9 mouse cellular contexts compared by ENCODE assay signal in the genomic region with DNA sequence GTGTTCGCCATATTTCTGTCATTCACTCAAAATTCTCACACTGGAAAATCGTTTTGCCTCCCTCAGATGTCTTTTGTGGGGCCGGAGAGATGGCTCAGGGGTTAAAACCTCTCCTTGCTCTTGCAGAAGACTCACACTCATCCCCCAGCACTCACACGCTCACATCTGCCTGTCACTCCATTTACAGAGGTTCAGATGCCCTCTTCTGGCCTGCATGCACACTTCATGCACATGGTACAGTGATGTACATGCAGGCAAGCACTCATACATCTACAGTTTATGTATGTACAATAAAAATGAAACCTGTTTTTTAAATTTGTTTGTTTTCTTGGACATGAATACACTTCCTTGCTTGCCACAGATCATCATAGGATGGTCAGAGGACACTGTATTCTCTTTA. TPM values are rescaled to one million over a fixed set of nuclear protein-coding genes. Genes with fewer than 3 reads are reported as not detected.
A peak's percentile ranks its signal among the peaks of the same experiment; 100 is the strongest.
DNase-seq lines count a peak whose midpoint lies in the region; ATAC-seq and TF ChIP-seq lines count a peak whose summit lies in the region.
"Had no signal": no experiment of that assay in that cellular context is flagged by ENCODE, and none has a peak within 500 bp of the region (broad histone marks: within the 10 kb centered on the region; RNA-seq: fewer than 3 reads in every experiment).

No protein-coding gene starts in this region.

- H3K9ac ChIP-seq in kidney, postnatal 0 days (ENCODE audit: low read depth, low read length): no peak overlapping the region
- H3K9ac ChIP-seq in ES-Bruce4 (ENCODE audit: low read depth, poor library complexity, severe bottlenecking): no peak overlapping the region
- H3K9ac ChIP-seq in midbrain, embryonic 16.5 days (ENCODE audit: low read depth, low read length): no peak overlapping the region

- no peak overlapping the region for H3K4me2 ChIP-seq in kidney, postnatal 0 days (ENCODE audit: low read length)
- H3K4me2 ChIP-seq in midbrain, embryonic 16.5 days (ENCODE audit: low read length): no peak overlapping the region

- H3K9me3 ChIP-seq in kidney, postnatal 0 days (replicated peaks; ENCODE audit: low read length): no peaks in the 10 kb centered on the region
- no peaks in the 10 kb centered on the region for H3K9me3 ChIP-seq in ES-Bruce4 (replicated peaks; ENCODE audit: control insufficient read depth, insufficient read depth, low read length, poor library complexity, severe bottlenecking)
- H3K9me3 ChIP-seq in midbrain, embryonic 16.5 days (replicated peaks; ENCODE audit: control insufficient read depth, low read length, poor library complexity, severe bottlenecking): no peaks in the 10 kb centered on the region

- peak; percentile 31 for DNase-seq in kidney, postnatal 0 days (ENCODE audit: low spot score)
- DNase-seq in kidney, adult 8-10 months: no peak
- DNase-seq in cerebellum, adult 8-10 months: no peak
- no peak for DNase-seq in frontal cortex, postnatal 10 days (ENCODE audit: low spot score in 2 of 2)

- no peak for ATAC-seq in kidney, postnatal 0 days (replicated peaks; ENCODE audit: low FRiP score, low read depth)
- peak; percentile 92 for ATAC-seq in midbrain, embryonic 16.5 days
- no peak for ATAC-seq in erythroblast, adult 5-6 weeks (replicated peaks; ENCODE audit: low FRiP score, poor library complexity, severe bottlenecking)

- H3K36me3 ChIP-seq in kidney, postnatal 0 days (ENCODE audit: insufficient read depth, low read length): no peaks in the 10 kb centered on the region
- no peaks in the 10 kb centered on the region for H3K36me3 ChIP-seq in ES-Bruce4 (ENCODE audit: control insufficient read depth, insufficient read depth, low read length, poor library complexity, severe bottlenecking)
- H3K36me3 ChIP-seq in midbrain, embryonic 16.5 days (ENCODE audit: control insufficient read depth, insufficient read depth, low read length): no peaks in the 10 kb centered on the region

- no peak for TF ChIP-seq POLR2A in ES-Bruce4 (IDR thresholded peaks at IDR 0.05; ENCODE audit: insufficient read depth, low read length)
- TF ChIP-seq POLR2A in cortical plate, adult 2 months (IDR thresholded peaks at IDR 0.05; ENCODE audit: extremely low read depth, insufficient read depth, low read length): no peak

- TF ChIP-seq EP300 in ES-Bruce4 (IDR thresholded peaks at IDR 0.05; ENCODE audit: insufficient read depth, low read depth, low read length): no peak

- 50% methylated on average over 4 of the region's 4 CpGs for WGBS in kidney, postnatal 0 days
- WGBS in midbrain, embryonic 16.5 days: 52% methylated on average over 4 of the region's 4 CpGs

- no peak overlapping the region for H3K4me3 ChIP-seq in kidney, postnatal 0 days (replicated peaks; ENCODE audit: low read depth, low read length)
- no peak overlapping the region for H3K4me3 ChIP-seq in ES-Bruce4 (ENCODE audit: low read depth, low read length)
- H3K4me3 ChIP-seq in cortical plate, adult 2 months (ENCODE audit: insufficient read depth, low read length): no peak overlapping the region
- no peak overlapping the region for H3K4me3 ChIP-seq in midbrain, embryonic 16.5 days (ENCODE audit: low read depth, low read length)

- H3K4me1 ChIP-seq in kidney, postnatal 0 days (replicated peaks; ENCODE audit: insufficient read depth, low read length): no peaks in the 10 kb centered on the region
- no peaks in the 10 kb centered on the region for H3K4me1 ChIP-seq in ES-Bruce4 (ENCODE audit: control insufficient read depth, insufficient read depth, low read length)
- no peaks in the 10 kb centered on the region for H3K4me1 ChIP-seq in cortical plate, adult 2 months (ENCODE audit: control insufficient read depth, insufficient read depth, low read length)
- no peaks in the 10 kb centered on the region for H3K4me1 ChIP-seq in midbrain, embryonic 16.5 days (ENCODE audit: control insufficient read depth, insufficient read depth, low read length)

- H3K27me3 ChIP-seq in kidney, postnatal 0 days (ENCODE audit: insufficient read depth, low read length): no peaks in the 10 kb centered on the region
- no peaks in the 10 kb centered on the region for H3K27me3 ChIP-seq in ES-Bruce4 (ENCODE audit: control insufficient read depth, insufficient read depth, low read length, poor library complexity, severe bottlenecking)
- H3K27me3 ChIP-seq in midbrain, embryonic 16.5 days (ENCODE audit: control insufficient read depth, insufficient read depth, low read depth, low read length): no peaks in the 10 kb centered on the region

- H3K27ac ChIP-seq in kidney, postnatal 0 days: no peak overlapping the region
- H3K27ac ChIP-seq in ES-Bruce4 (ENCODE audit: insufficient read depth, low read length): no peak overlapping the region
- H3K27ac ChIP-seq in cortical plate, adult 2 months (ENCODE audit: insufficient read depth, low read length): no peak overlapping the region
- H3K27ac ChIP-seq in midbrain, embryonic 16.5 days (ENCODE audit: low read length): no peak overlapping the region

- TF ChIP-seq CTCF in kidney, postnatal 0 days (IDR thresholded peaks at IDR 0.05; ENCODE audit: low read depth): peak; percentile 59
- peak; percentile 1 for TF ChIP-seq CTCF in ES-Bruce4 (IDR thresholded peaks at IDR 0.05; ENCODE audit: low read depth, low read length)
- peak; percentile 46 for TF ChIP-seq CTCF in cortical plate, adult 2 months (IDR thresholded peaks at IDR 0.05; ENCODE audit: extremely low read depth, insufficient read depth, low read length)

RNA-seq across cellular contexts. Expression of gene Gys2, which starts 3.3 kb away (rescaled TPM):
- polyA plus RNA-seq in kidney, postnatal 0 days (2015; fragmentation: Nextera tagmentation; extraction: Ambion mirVana): not detected in 2 replicates
- not detected in 2 replicates for polyA plus RNA-seq in ES-Bruce4 (2011; ENCODE audit: insufficient read depth, insufficient read length, low read depth, missing spikeins)
- polyA plus RNA-seq in cortical plate, adult 2 months (2012; rRNA removed): 0.13 TPM in 1 of 2 replicates, not detected in the other
- 0.09 TPM in 1 of 2 replicates, not detected in the other for polyA plus RNA-seq in midbrain, embryonic 16.5 days (2015; fragmentation: Nextera tagmentation; extraction: Ambion mirVana)
- not detected in 2 replicates for total RNA-seq in erythroblast, adult 5-6 weeks (2015; ENCODE audit: low replicate concordance)
- total RNA-seq in erythroblast, adult 5-6 weeks (2017; ENCODE audit: low replicate concordance): not detected in 2 replicates
- polyA plus RNA-seq: neural tube, embryonic 11.5 days had no signal

RNA-seq across cellular contexts. Expression of gene Ldhb, which starts 38.2 kb away (rescaled TPM):
- 1,564 and 1,601 TPM in 2 replicates for polyA plus RNA-seq in kidney, postnatal 0 days (2015; fragmentation: Nextera tagmentation; extraction: Ambion mirVana)
- polyA plus RNA-seq in ES-Bruce4 (2011; ENCODE audit: insufficient read depth, insufficient read length, low read depth, missing spikeins): 661 and 669 TPM in 2 replicates
- 1,109 and 1,198 TPM in 2 replicates for polyA plus RNA-seq in cortical plate, adult 2 months (2012; rRNA removed)
- 407 and 436 TPM in 2 replicates for polyA plus RNA-seq in midbrain, embryonic 16.5 days (2015; fragmentation: Nextera tagmentation; extraction: Ambion mirVana)
- total RNA-seq in erythroblast, adult 5-6 weeks (2015; ENCODE audit: low replicate concordance): 6.3 and 12.3 TPM in 2 replicates
- total RNA-seq in erythroblast, adult 5-6 weeks (2017; ENCODE audit: low replicate concordance): 6.0 and 11.8 TPM in 2 replicates

RNA-seq across cellular contexts. Expression of gene Spx, which starts 56.4 kb away (rescaled TPM):
- 0.21 and 0.34 TPM in 2 replicates for polyA plus RNA-seq in kidney, postnatal 0 days (2015; fragmentation: Nextera tagmentation; extraction: Ambion mirVana)
- polyA plus RNA-seq in ES-Bruce4 (2011; ENCODE audit: insufficient read depth, insufficient read length, low read depth, missing spikeins): 0.47 TPM in 1 of 2 replicates, not detected in the other
- polyA plus RNA-seq in cortical plate, adult 2 months (2012; rRNA removed): 9.1 and 9.5 TPM in 2 replicates
- polyA plus RNA-seq in midbrain, embryonic 16.5 days (2015; fragmentation: Nextera tagmentation; extraction: Ambion mirVana): 8.1 and 9.0 TPM in 2 replicates
- not detected in 2 replicates for total RNA-seq in erythroblast, adult 5-6 weeks (2015; ENCODE audit: low replicate concordance)
- 1.8 TPM in 1 of 2 replicates, not detected in the other for total RNA-seq in erythroblast, adult 5-6 weeks (2017; ENCODE audit: low replicate concordance)

Comparison
In these comparisons a context has a peak if more than half of its experiments do, and no peak if none do; other contexts are left out.
1. CTCF ChIP-seq: peak in every context shown above with its lines; median percentile 59 in kidney, postnatal 0 days; 46 in cortical plate, adult 2 months; 1 in ES-Bruce4.